Mouse (Mus musculus) limb, embryonic 10.5 days (tissue): ENCODE measurements around the gene Fastkd3. TPM values are rescaled to one million over a fixed set of nuclear protein-coding genes. Genes with fewer than 3 reads are reported as not detected.

Experiments
- DNase-seq: peaks from one replicate; pipeline ENCODE4 v3.0.0-alpha.2; 2017; ENCODE audit warnings: low spot score
- H3K27ac ChIP-seq: fragments of 300-500 bp; sonication (generic); 2 replicates; pipeline ENCODE4 v1.5.1; 2016; ENCODE audit warnings: mild to moderate bottlenecking
- H3K27me3 ChIP-seq: fragments of 300-500 bp; sonication (generic); 2 replicates; pipeline ENCODE4 v1.6.1; 2016; ENCODE audit warnings: low read depth, mild to moderate bottlenecking; ENCODE audit not compliant: poor library complexity, severe bottlenecking
- H3K36me3 ChIP-seq: fragments of 300-500 bp; sonication (generic); 2 replicates; pipeline ENCODE4 v1.6.1; 2016; ENCODE audit warnings: mild to moderate bottlenecking, moderate library complexity
- H3K4me1 ChIP-seq: fragments of 300-500 bp; sonication (generic); 2 replicates; pipeline ENCODE4 v1.6.1; 2016
- H3K4me3 ChIP-seq: fragments of 300-500 bp; sonication (generic); 2 replicates; pipeline ENCODE4 v1.5.1; 2016; ENCODE audit warnings: mild to moderate bottlenecking, moderate library complexity
- H3K9me3 ChIP-seq: fragments of 300-500 bp; sonication (generic); replicated peaks from 2 replicates; pipeline ENCODE4 v1.6.1; 2016; ENCODE audit warnings: mild to moderate bottlenecking
- WGBS: fragments of 180-500 bp; shearing (Covaris S2); methylation state at CpG from one replicate; pipeline ENCODE4 v1.1.7; 2016; 5-methylcytosine and 5-hydroxymethylcytosine counted together
- polyA plus RNA-seq: library from polyadenylated mRNA; unstranded; fragments of >200 nt; fragmentation: Nextera tagmentation; extraction: Ambion mirVana; gene quantifications from 2 replicates; pipeline ENCODE4 v1.2.1, GENCODE M21; 2016

The Fastkd3 gene
- polyA plus RNA-seq, 1 experiment from 2014 or later: 59.2 TPM

DNA sequence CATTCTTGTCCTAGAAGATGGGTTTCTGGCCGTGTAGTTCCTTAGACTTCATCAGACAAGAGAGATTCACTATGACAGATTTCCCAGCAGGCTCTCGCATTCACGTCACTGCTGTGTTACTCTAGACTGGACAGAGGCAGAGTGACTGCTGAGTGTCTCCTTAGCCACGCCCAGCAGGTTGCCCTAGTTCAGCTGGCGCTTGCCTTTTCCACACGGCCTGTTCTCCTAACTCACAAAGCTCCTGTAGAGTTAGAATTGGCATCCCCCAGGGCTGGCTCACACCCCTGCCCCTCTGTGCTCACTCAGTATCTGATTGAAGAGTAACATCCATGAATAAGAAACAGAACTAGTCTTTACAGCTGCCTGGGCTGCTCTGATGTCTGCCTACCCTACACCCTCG is 3.4 kb downstream of the Fastkd3 start:
- peaks cover 70% of the 10 kb centered on the region for H3K36me3 ChIP-seq
- DNase-seq: no peak
- H3K27me3 ChIP-seq: no peaks in the 10 kb centered on the region
- H3K9me3 ChIP-seq: no peaks in the 10 kb centered on the region
- H3K4me1 ChIP-seq: peaks cover 9% of the 10 kb centered on the region
- no peak overlapping the region for H3K27ac ChIP-seq
- no peak overlapping the region for H3K4me3 ChIP-seq
- WGBS: 90% methylated on average over 7 of the region's 7 CpGs

DNA sequence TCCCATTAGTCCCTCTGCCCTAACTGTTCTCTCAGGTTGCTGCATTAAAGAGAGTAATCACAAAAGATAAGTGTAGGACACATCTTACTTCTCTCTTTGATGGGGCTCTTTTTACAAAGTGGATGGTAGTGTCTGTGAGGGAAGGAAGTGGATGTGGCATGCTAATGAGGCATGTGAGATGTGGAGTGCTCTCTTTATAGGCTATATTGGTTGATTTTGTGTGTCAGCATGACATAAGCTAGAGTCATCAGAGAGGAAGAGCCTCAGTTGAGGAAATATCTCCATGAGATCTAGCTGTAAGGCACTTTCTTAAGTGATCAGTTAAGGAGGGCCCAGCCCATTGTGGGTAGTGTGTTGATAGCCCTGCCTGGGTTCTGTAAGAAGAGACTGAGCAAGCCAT is 6.3 kb downstream of the Fastkd3 start:
- H3K4me1 ChIP-seq: no peaks in the 10 kb centered on the region
- no peak for DNase-seq

DNA sequence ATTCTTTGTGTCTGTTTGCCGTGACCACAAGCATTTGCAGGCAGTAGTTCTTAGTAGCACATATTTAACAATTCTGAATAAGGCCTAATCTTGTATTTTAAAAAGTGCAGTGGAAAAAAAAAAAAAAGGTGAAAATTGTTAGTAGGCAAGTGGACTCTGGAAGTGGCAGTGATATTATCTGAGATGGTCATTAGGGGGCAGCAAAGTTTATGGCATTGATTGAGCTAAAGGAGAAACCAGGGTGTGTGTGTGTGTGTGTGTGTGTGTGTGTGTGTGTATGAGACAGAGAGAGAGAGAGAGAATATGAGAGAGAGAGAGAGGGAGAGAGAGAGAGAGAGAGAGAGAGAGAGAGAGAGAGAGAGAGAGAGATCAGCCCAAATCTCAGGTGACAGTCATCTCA is 11.8 kb downstream of the Fastkd3 start:
- Histone ChIP-seq H3K36me3 (peaks cover 55% of the 10 kb centered on the region), H3K27ac (no peak overlapping the region), H3K9me3 (no peaks in the 10 kb centered on the region), H3K27me3 (peaks cover 6% of the 10 kb centered on the region; the same call in 1 of the 2 replicates), H3K4me1 (peaks cover 8% of the 10 kb centered on the region), H3K4me3 (no peak overlapping the region)
- no peak for DNase-seq
- WGBS: 84% methylated on average over 1 of the region's 1 CpGs

More for the DNA sequence above, 6.3 kb downstream of the Fastkd3 start:
- no peaks in the 10 kb centered on the region for H3K27me3 ChIP-seq
- no peak overlapping the region for H3K4me3 ChIP-seq
- H3K27ac ChIP-seq: no peak overlapping the region
- H3K9me3 ChIP-seq: no peaks in the 10 kb centered on the region
- H3K36me3 ChIP-seq: peaks cover 99% of the 10 kb centered on the region

DNA sequence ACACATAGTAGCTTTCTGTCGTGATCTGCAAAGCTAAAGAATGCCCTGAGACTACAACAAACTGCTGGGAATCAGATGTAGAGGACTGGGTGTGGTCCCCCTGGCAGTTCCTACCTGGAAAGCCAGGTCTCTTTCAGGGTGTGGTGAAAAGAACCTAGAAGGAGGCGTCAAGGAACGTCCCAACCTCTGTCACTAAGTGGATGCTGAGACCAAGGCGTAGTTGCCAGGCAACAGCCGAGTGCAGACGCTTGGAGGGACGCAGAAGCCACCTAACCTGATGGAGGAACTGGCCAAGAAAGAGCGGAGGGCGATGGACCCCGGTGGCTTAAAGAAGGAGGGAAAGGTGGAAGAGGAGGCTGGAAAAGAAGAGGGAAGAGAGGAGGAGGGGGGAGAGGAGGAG is 15.2 kb downstream of the Fastkd3 start, which contains the start of gene 1700001L19Rik:
TSS of gene 1700001L19Rik (plus strand) at position 223 of the 400 bp plus-strand sequence.
- H3K4me3 ChIP-seq: peak within 1 kb of the TSS; percentile 41
- WGBS: 10% methylated on average over 10 of the region's 10 CpGs
- H3K27ac ChIP-seq: no peak within 1 kb of the TSS
- DNase-seq: no peak
- H3K4me1 ChIP-seq: peaks cover 10% of the 10 kb centered on the region
- peaks cover 21% of the 10 kb centered on the region for H3K36me3 ChIP-seq
- H3K27me3 ChIP-seq: peaks cover 6% of the 10 kb centered on the region; the same call in 1 of the 2 replicates
- no peaks in the 10 kb centered on the region for H3K9me3 ChIP-seq

DNA sequence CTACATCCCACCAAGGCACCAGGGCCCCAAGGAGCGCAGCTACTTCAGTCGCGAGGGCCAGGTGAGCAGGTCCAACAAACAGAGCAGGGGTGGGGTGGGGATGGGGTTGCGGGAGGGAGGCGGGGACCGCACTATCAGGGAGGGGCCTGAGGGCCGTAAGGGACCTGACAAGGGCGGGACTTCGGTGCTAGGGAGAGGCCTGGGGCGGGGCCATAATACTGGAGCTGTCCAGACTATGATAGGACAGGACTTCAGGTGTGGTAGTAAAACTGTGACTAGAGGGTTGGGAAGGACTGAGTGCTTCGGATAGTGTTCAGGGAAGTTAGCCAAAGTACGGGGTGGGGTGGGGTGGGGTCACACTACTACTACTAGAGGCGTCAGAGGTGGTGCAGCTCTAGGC is 15.6 kb downstream of the Fastkd3 start:
- Histone ChIP-seq H3K27me3 (peaks cover 6% of the 10 kb centered on the region; the same call in 1 of the 2 replicates), H3K4me1 (peaks cover 10% of the 10 kb centered on the region), H3K9me3 (no peaks in the 10 kb centered on the region), H3K27ac (no peak overlapping the region), H3K36me3 (peaks cover 16% of the 10 kb centered on the region), H3K4me3 (peak overlapping the region; percentile 41)
- no peak for DNase-seq
- 11% methylated on average over 13 of the region's 13 CpGs for WGBS

DNA sequence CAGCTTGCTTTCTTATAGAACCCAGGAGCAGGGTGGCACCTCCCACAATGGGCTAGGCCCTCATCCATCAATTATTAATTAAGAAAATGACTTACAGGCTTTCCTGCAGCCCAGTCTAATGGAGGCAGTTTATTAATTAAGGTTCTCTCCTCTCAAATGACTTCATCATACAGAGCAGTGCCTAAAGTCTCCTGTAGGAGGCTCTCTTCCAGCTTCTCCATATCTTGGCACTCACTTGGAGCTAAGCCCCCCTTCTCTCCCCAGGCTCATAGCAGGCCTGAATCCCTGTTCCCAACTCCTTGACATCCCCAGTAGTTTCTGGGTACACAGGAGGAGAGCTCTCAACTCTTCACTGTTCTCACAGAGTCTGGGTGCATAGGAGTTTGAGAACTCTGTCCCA is 16.9 kb downstream of the Fastkd3 start:
- Histone ChIP-seq H3K27ac (no peak overlapping the region), H3K9me3 (no peaks in the 10 kb centered on the region), H3K4me1 (peaks cover 10% of the 10 kb centered on the region), H3K36me3 (peaks cover 6% of the 10 kb centered on the region; the same call in 1 of the 2 replicates), H3K27me3 (peaks cover 6% of the 10 kb centered on the region; the same call in 1 of the 2 replicates), H3K4me3 (no peak overlapping the region)
- no peak for DNase-seq

DNA sequence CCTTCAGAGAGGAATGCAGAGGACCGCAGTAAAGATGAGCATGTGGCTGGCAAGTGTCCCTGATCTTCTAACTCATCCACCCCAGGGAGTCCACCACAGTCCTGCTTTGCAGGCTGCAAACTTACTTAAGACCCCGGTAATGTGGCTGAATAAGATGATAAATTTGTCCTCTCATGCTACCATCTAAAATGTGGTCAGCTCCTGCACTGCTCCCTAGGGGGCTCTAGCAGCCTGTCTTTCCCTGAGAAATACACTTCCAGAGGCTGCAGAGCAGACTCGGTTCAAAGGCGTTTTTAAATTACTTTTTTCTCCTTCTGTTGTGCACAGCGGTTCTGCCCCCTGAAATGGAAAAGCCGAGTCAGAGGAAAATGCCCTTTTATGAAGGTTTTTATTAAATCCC is 19.1 kb downstream of the Fastkd3 start:
- H3K4me3 ChIP-seq: no peak overlapping the region
- H3K36me3 ChIP-seq: no peaks in the 10 kb centered on the region
- no peak for DNase-seq
- H3K27ac ChIP-seq: no peak overlapping the region
- H3K27me3 ChIP-seq: peaks cover 6% of the 10 kb centered on the region; the same call in 1 of the 2 replicates
- no peaks in the 10 kb centered on the region for H3K9me3 ChIP-seq
- peaks cover 16% of the 10 kb centered on the region for H3K4me1 ChIP-seq
- WGBS: 37% methylated on average over 6 of the region's 6 CpGs

DNA sequence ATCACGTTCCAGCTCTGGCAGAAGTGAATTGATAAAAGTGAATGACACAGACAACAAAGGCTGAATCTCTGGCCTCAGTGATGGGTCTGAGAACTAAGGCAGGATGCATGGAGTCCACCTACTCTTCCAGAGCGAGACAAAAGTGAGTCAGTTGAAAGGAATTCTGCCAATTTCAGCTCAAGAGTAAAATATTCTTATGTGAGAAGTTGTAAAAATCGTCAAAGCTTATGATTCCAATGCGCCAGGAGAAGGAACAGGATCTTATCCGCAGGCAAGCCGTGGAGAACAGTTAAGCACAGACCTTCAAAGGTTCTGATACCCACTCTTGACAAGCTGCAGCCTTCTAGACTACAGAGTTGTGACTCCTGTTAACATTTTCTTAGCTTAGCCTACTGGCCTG is 21.1 kb downstream of the Fastkd3 start:
- peaks cover 11% of the 10 kb centered on the region; the same call in 1 of the 2 replicates for H3K4me1 ChIP-seq
- no peak overlapping the region for H3K4me3 ChIP-seq
- DNase-seq: no peak
- no peaks in the 10 kb centered on the region for H3K36me3 ChIP-seq
- H3K27ac ChIP-seq: no peak overlapping the region
- H3K9me3 ChIP-seq: no peaks in the 10 kb centered on the region
- H3K27me3 ChIP-seq: no peaks in the 10 kb centered on the region
- WGBS: 81% methylated on average over 6 of the region's 6 CpGs

DNA sequence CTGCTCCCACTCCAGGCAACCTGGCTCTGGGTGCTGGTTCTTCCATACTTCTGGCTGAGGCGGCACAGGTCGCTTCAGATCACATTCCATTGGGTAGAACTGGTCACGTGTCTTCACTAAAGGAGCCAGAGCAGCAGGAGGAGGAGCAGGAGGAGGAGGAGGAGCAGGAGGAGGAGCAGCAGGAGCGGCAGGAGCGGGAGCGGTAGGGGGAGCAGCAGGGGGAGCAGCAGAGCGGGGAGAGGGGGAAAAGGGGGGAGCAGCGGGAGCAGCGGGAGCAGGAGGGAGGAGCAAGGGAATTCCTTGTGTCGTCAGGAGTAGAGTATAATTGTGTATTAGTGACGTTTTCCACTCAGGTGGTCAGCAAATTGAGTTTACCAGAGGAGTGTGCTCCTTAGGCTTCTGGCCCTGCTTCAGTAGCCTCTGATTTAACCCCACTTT is 23.7 kb downstream of the Fastkd3 start:
- Histone ChIP-seq H3K27ac (peak overlapping the region; percentile 53), H3K4me1 (peaks cover 13% of the 10 kb centered on the region; the same call in 1 of the 2 replicates)

DNA sequence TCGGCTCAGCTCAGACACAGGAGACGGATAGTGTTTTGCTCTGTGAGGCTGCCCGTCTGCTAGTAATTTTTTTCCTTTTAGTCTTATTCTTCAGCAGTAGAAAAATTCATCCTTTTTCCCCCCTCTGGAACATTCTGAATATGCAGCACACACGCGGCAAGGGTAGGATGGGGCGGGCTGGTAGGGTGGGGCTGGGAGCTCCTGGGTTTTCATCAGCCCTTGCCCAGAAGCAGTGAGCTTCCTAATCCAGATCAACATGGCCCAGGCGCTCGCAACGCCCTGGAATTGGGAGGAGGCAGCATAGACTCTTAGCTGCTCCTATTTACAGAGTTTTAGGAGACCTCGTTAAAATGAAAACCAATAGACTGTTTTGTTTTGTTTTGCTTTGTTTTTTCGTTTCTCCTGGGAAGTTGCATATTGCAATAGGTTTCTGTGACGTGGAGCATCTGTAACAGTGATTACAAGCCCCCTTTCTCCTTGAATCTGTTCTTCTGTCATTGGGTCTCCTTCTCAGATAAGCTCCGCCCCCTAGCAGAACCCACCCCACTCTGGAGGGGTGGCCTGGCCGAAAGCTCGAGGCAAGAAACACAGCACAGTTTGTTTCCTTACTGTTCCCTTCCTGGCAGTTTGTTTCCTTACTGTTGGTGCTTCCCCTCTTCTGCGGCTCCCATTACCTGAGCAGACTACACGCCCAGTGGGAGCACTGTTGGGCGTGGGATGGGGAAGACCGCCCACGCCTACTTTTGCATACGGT is 25.8 kb downstream of the Fastkd3 start:
- Histone ChIP-seq H3K36me3 (no peaks in the 10 kb centered on the region), H3K27ac (no peak overlapping the region), H3K4me3 (peak overlapping the region; percentile 26), H3K27me3 (no peaks in the 10 kb centered on the region), H3K9me3 (no peaks in the 10 kb centered on the region), H3K4me1 (peaks cover 11% of the 10 kb centered on the region; the same call in 1 of the 2 replicates)
- DNase-seq: peak; percentile 31
- WGBS: 50% methylated on average over 21 of the region's 21 CpGs

More for the DNA sequence above, 23.7 kb downstream of the Fastkd3 start:
- no peaks in the 10 kb centered on the region for H3K27me3 ChIP-seq
- DNase-seq: peak; percentile 62
- peak overlapping the region; percentile 46 for H3K4me3 ChIP-seq
- no peaks in the 10 kb centered on the region for H3K9me3 ChIP-seq
- 7% methylated on average over 11 of the region's 11 CpGs for WGBS
- no peaks in the 10 kb centered on the region for H3K36me3 ChIP-seq

DNA sequence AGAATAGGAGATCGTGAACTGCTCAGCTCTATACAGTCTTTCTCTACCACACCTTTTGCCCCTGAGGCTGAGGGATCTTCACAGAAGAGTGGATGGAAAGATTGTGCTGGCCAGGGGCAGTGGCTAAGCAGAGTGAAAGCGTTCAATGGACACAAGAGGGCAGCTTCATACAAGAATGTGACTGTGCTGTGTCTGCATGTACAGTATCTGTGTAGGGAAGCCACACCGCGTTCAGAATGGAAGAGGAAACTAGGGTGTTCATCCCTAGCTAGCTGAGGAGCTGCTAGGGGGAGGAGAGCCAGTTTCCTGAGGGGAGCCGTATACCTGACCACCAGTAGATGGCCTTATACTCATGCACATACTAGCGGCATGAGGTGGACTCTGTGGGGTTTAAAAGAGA is 40.8 kb downstream of the Fastkd3 start:
- 74% methylated on average over 6 of the region's 6 CpGs for WGBS

DNA sequence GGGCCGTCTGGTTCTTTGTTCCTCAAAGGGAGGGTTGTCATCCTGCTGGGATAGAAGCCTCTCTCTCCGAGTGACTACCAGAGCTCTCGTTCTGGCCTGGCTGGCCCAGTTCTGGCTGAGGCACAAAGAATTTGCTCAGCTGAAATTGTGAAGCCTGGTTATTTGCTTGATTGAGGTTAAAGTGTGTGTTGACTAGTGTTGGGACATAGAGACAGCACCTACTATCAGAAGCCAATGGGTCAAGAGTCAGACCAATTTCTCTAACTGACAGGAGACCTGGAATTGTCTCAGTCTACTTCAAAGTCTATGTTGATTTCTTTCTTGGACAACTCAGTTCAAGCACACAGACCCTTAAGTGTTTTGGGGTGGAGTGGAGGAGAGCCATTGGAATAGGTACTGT is 45.0 kb downstream of the Fastkd3 start:
- H3K4me1 ChIP-seq: no peaks in the 10 kb centered on the region
- H3K27me3 ChIP-seq: no peaks in the 10 kb centered on the region
- no peaks in the 10 kb centered on the region for H3K9me3 ChIP-seq
- 76% methylated on average over 3 of the region's 3 CpGs for WGBS
- H3K4me3 ChIP-seq: no peak overlapping the region
- H3K27ac ChIP-seq: no peak overlapping the region
- DNase-seq: no peak
- H3K36me3 ChIP-seq: no peaks in the 10 kb centered on the region

More for the DNA sequence above, 40.8 kb downstream of the Fastkd3 start:
- no peaks in the 10 kb centered on the region for H3K36me3 ChIP-seq
- no peaks in the 10 kb centered on the region for H3K4me1 ChIP-seq
- H3K27ac ChIP-seq: no peak overlapping the region
- no peaks in the 10 kb centered on the region for H3K27me3 ChIP-seq
- H3K9me3 ChIP-seq: no peaks in the 10 kb centered on the region
- H3K4me3 ChIP-seq: no peak overlapping the region
- no peak for DNase-seq
